Mouse (Mus musculus) erythroblast, embryonic 14.5 days (primary cell): Measurements from ENCODE around the gene 9930111J21Rik2. TPM values are rescaled to one million over a fixed set of nuclear protein-coding genes. Genes with fewer than 3 reads are reported as not detected.
A peak's percentile ranks its signal among the peaks of the same experiment; 100 is the strongest.

ENCODE experiments used
- H3K27me3 ChIP-seq: 2 replicates; pipeline ENCODE4 v1.6.1; 2012; ENCODE audit warnings: inconsistent platforms; ENCODE audit not compliant: control insufficient read depth
- H3K36me3 ChIP-seq: 2 replicates; pipeline ENCODE4 v1.6.1; 2012; ENCODE audit warnings: mild to moderate bottlenecking, inconsistent platforms; ENCODE audit not compliant: control insufficient read depth
- H3K4me1 ChIP-seq: 2 replicates; pipeline ENCODE4 v1.6.1; 2012; ENCODE audit warnings: inconsistent platforms; ENCODE audit not compliant: control insufficient read depth
- H3K4me3 ChIP-seq: replicated peaks from 2 replicates; pipeline ENCODE3; 2012; ENCODE audit warnings: moderate library complexity, mild to moderate bottlenecking, inconsistent platforms
- H3K9me3 ChIP-seq: 2 replicates; pipeline ENCODE4 v1.6.1; 2012; ENCODE audit warnings: low read length, inconsistent platforms, mixed read lengths; ENCODE audit not compliant: control insufficient read depth
- GATA1 ChIP-seq: IDR thresholded peaks from 2 replicates; pipeline ENCODE4 v1.6.1; 2012; ENCODE audit warnings: low read length, inconsistent platforms, mixed read lengths
- TAL1 ChIP-seq: IDR thresholded peaks from 3 replicates; pipeline ENCODE4 v1.6.1; 2012; ENCODE audit warnings: low read length, inconsistent platforms, mixed read lengths
- polyA plus RNA-seq: library from polyadenylated mRNA; stranded (reverse); fragments of >175 nt; gene quantifications from 2 replicates; pipeline ENCODE4 v1.2.3, GENCODE M21; 2012

Gene 9930111J21Rik2
- polyA plus RNA-seq, 1 experiment, result not detected

GRCm38 (mm10) chr11:49089735-49090507, 38.9 kb upstream of the 9930111J21Rik2 start:
- Histone ChIP-seq H3K4me1 (peaks cover 74% of the 10 kb centered on the region), H3K4me3 (no peak overlapping the region), H3K27me3 (no peaks in the 10 kb centered on the region), H3K36me3 (no peaks in the 10 kb centered on the region), H3K9me3 (no peaks in the 10 kb centered on the region)
- TF ChIP-seq GATA1, result no peak
- TF ChIP-seq TAL1, result no peak

- Histone ChIP-seq H3K36me3 (no peaks in the 10 kb centered on the region), H3K27me3 (no peaks in the 10 kb centered on the region), H3K4me1 (peaks cover 82% of the 10 kb centered on the region), H3K4me3 (no peak overlapping the region), H3K9me3 (no peaks in the 10 kb centered on the region)
- TF ChIP-seq TAL1, result no peak
- TF ChIP-seq GATA1, result no peak
Observed at GRCm38 (mm10) chr11:49088990-49089652, 38.1 kb upstream of the 9930111J21Rik2 start.

GRCm38 (mm10) chr11:49087830-49088616, 37.0 kb upstream of the 9930111J21Rik2 start:
- H3K4me1 ChIP-seq, result peaks cover 92% of the 10 kb centered on the region
- H3K27me3 ChIP-seq, result no peaks in the 10 kb centered on the region
- H3K9me3 ChIP-seq, result no peaks in the 10 kb centered on the region
- TF ChIP-seq TAL1, result peak; percentile 57; the same call in 2 of the 3 replicates
- TF ChIP-seq GATA1, result no peak
- H3K4me3 ChIP-seq, result peak overlapping the region; percentile 55
- no peaks in the 10 kb centered on the region for H3K36me3 ChIP-seq

DNA sequence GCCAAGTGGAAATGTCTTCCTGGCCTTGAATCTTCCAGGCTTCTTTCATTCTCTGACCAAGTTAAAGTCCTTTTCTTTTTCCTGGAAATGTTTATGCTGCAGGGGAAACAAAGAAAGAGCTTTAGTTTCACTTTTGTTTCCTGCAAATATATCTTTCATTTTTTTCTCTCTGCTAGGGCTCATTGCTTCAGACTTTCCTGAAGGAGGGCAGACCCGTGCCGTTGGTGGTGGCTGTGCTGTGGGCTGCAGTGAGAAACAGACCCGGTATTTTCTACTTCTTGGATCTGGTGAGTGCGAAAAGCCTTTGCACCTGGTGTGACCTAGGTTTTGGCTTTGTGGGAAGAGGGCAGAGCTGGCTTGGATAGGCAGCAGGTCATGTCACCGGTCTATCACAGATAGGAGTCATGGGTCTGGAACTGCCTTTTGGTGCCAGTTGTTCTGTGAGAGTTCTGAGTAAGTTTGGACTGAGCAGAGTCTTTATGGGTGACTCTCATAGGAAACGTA, 35.9 kb upstream of the 9930111J21Rik2 start:
- no peaks in the 10 kb centered on the region for H3K27me3 ChIP-seq
- peak overlapping the region; percentile 21 for H3K4me3 ChIP-seq
- no peaks in the 10 kb centered on the region for H3K36me3 ChIP-seq
- no peaks in the 10 kb centered on the region for H3K9me3 ChIP-seq
- no peak for TF ChIP-seq GATA1
- TF ChIP-seq TAL1, result no peak
- H3K4me1 ChIP-seq, result peaks cover 84% of the 10 kb centered on the region

DNA sequence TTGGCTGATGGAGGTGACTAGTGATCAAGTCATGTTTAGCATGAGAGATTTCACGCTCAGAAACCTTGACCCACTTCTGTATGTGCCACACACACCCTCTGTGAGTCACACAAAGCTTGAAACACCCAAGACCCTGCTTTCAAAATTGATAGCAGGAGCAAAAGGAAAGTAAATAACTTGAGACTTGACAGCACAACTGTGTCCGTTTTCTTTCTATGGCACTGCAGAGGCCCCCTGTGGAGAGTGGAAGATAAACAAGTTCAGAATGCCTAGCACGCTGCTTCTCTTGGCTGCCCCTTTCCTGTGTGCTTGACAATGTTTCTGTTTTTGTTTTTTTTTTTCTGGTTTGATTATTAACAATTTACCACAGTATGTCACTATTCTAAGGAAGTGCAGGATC, 33.8 kb upstream of the 9930111J21Rik2 start:
- TF ChIP-seq TAL1, result no peak
- TF ChIP-seq GATA1, result no peak
- no peaks in the 10 kb centered on the region for H3K27me3 ChIP-seq
- no peak overlapping the region for H3K4me3 ChIP-seq
- no peaks in the 10 kb centered on the region for H3K36me3 ChIP-seq
- no peaks in the 10 kb centered on the region for H3K9me3 ChIP-seq
- peaks cover 77% of the 10 kb centered on the region for H3K4me1 ChIP-seq

DNA sequence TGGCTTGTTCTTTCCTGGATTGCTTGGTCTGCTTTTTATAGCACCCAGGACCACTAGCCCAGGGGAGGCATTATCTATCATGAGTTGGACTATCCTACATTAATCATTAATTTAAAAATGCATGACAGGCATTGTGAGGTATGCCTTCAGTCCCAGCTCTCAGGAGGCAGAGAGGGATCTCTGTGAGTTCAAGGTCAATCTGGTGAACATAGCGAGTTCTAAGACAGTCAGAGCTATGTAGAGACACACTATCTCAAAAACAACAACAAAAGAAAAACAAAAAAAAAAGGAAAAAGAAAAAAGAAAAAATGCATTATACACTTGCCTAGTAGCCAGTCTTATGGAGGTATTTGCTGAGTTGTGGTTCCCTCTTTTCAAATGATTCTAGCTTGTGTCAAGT, 33.3 kb upstream of the 9930111J21Rik2 start:
- TF ChIP-seq TAL1 (no peak), GATA1 (no peak)
- Histone ChIP-seq H3K36me3 (no peaks in the 10 kb centered on the region), H3K27me3 (no peaks in the 10 kb centered on the region), H3K4me3 (no peak overlapping the region), H3K9me3 (no peaks in the 10 kb centered on the region), H3K4me1 (peaks cover 72% of the 10 kb centered on the region)

DNA sequence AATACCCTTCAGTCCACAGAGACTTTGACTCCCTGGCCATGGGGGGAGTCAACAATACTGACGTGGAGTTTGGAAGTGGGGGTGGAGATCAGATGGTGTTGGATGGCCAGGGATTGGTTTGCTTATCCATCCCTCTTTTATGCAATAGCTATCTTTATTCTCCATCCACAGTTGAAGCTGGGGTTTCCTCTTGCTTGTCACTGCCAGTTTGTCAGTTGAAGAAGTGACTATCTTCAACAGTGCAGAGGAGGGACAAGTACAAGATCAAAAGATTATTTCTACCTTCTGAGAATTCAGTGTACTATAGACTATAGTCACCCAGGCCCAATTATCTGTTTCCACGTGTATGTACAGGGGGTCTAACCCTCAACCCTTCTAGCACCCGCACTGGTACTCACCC, 32.8 kb upstream of the 9930111J21Rik2 start:
- peaks cover 66% of the 10 kb centered on the region for H3K4me1 ChIP-seq
- H3K36me3 ChIP-seq, result no peaks in the 10 kb centered on the region
- TF ChIP-seq TAL1, result no peak

DNA sequence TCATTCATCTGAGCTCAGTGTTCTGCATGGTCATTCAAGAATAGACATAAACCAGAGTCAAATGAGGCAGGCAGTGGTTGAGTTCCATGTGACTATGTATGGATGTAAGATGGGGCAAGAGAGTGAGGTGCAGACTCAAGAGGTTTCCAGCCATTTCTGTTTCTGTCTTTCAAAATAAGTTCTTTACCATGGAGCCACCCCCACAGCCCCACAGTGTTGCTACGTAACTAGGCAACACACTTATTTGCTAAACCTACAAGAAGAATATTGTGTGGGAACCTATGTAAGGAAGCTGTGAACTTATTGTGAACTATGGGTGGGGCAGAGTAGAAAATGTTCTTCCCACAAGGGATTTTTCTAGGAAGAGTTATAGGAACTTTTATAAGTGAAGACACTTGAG, 32.1 kb upstream of the 9930111J21Rik2 start:
- H3K36me3 ChIP-seq, result no peaks in the 10 kb centered on the region
- H3K4me3 ChIP-seq, result no peak overlapping the region
- H3K4me1 ChIP-seq, result peaks cover 60% of the 10 kb centered on the region
- TF ChIP-seq TAL1 (no peak), GATA1 (no peak)
- no peaks in the 10 kb centered on the region for H3K9me3 ChIP-seq
- H3K27me3 ChIP-seq, result no peaks in the 10 kb centered on the region

More for the DNA sequence above, 32.8 kb upstream of the 9930111J21Rik2 start:
- no peaks in the 10 kb centered on the region for H3K9me3 ChIP-seq
- no peak overlapping the region for H3K4me3 ChIP-seq
- no peaks in the 10 kb centered on the region for H3K27me3 ChIP-seq

DNA sequence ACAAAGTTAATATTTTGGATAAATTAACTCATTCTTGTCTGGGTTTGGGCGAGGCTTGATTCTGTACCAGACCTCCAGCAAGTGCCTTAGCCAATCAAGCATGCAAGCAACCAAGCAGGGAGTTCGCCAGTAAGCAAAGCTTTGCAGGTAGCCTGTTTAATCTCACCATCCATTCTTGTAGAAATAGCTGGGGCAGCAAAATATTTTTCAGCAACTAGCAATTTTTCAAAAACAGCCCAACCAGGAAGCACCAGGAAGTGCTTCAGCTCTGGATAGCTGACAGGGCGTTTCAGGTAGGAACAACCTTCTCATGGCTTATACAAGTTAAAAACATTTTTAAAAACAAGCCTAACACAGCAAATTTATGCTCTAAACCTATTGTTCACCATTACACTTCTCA, 30.8 kb upstream of the 9930111J21Rik2 start:
- H3K4me3 ChIP-seq, result no peak overlapping the region
- H3K36me3 ChIP-seq, result no peaks in the 10 kb centered on the region
- no peaks in the 10 kb centered on the region for H3K27me3 ChIP-seq
- peaks cover 49% of the 10 kb centered on the region for H3K4me1 ChIP-seq
- TF ChIP-seq TAL1 (no peak), GATA1 (no peak)
- no peaks in the 10 kb centered on the region for H3K9me3 ChIP-seq
